Mouse (Mus musculus) heart, embryonic 12.5 days (tissue): ENCODE data around the gene Sh3gl2. TPM values are rescaled to one million over a fixed set of nuclear protein-coding genes. Genes with fewer than 3 reads are reported as not detected.
A peak's percentile ranks its signal among the peaks of the same experiment; 100 is the strongest.

ENCODE experiments used
- ATAC-seq: fragments of 200-750 bp; cut with Nextera tagmentation; 2 replicates; pipeline ENCODE4 v1.8.0; 2017; ENCODE audit warnings: moderate TSS enrichment, moderate library complexity; ENCODE audit not compliant: insufficient number of reproducible peaks, low FRiP score
- H3K27ac ChIP-seq: fragments of 300-500 bp; sonication (generic); 2 replicates; pipeline ENCODE4 v1.5.1; 2016; ENCODE audit warnings: mild to moderate bottlenecking, moderate library complexity; ENCODE audit not compliant: poor library complexity, severe bottlenecking
- H3K27me3 ChIP-seq: fragments of 300-500 bp; sonication (generic); replicated peaks from 2 replicates; pipeline ENCODE4 v1.6.1; 2016; ENCODE audit warnings: mild to moderate bottlenecking, moderate library complexity
- H3K36me3 ChIP-seq: fragments of 300-500 bp; sonication (generic); 2 replicates; pipeline ENCODE4 v1.6.1; 2016; ENCODE audit warnings: mild to moderate bottlenecking, moderate library complexity
- H3K4me1 ChIP-seq: fragments of 300-500 bp; sonication (generic); replicated peaks from 2 replicates; pipeline ENCODE4 v1.6.1; 2016; ENCODE audit warnings: mild to moderate bottlenecking
- H3K4me2 ChIP-seq: fragments of 300-500 bp; sonication (generic); 2 replicates; pipeline ENCODE4 v1.6.1; 2016; ENCODE audit warnings: mild to moderate bottlenecking, moderate library complexity
- H3K4me3 ChIP-seq: fragments of 300-500 bp; sonication (generic); 2 replicates; pipeline ENCODE4 v1.5.1; 2016; ENCODE audit warnings: mild to moderate bottlenecking
- H3K9ac ChIP-seq: fragments of 300-500 bp; sonication (generic); 2 replicates; pipeline ENCODE4 v1.6.1; 2016; ENCODE audit warnings: mild to moderate bottlenecking, moderate library complexity
- H3K9me3 ChIP-seq: fragments of 300-500 bp; sonication (generic); replicated peaks from 2 replicates; pipeline ENCODE4 v1.6.1; 2016; ENCODE audit warnings: mild to moderate bottlenecking, moderate library complexity
- WGBS: fragments of 180-500 bp; shearing (Covaris S2); methylation state at CpG from one replicate; pipeline ENCODE4 v1.1.7; 2016; 5-methylcytosine and 5-hydroxymethylcytosine counted together
- polyA plus RNA-seq: library from polyadenylated mRNA; unstranded; fragments of >200 nt; fragmentation: Nextera tagmentation; extraction: Ambion mirVana; gene quantifications from 2 replicates; pipeline ENCODE4 v1.2.1, GENCODE M21; 2016

Sh3gl2 gene
- polyA plus RNA-seq, result 0.31 and 0.65 TPM in 2 replicates

GRCm38 (mm10) chr4:85205071-85205635 lies at the start of gene Sh3gl2:
Gene Sh3gl2, plus strand, starts transcription at chr4:85205126.
- peaks cover 66% of the 10 kb centered on the region for H3K27me3 ChIP-seq
- WGBS, result 1% methylated on average over 48 of the region's 48 CpGs
- peak within 1 kb of the TSS; percentile 67 for H3K9ac ChIP-seq
- H3K4me1 ChIP-seq, result 0 out of 2 replicates have a peak, but pooled peaks cover 8% of the 10 kb centered on the region
- H3K27ac ChIP-seq, result no peak within 1 kb of the TSS
- H3K9me3 ChIP-seq, result no peaks in the 10 kb centered on the region
- H3K36me3 ChIP-seq, result no peaks in the 10 kb centered on the region
- H3K4me2 ChIP-seq, result peak within 1 kb of the TSS; percentile 98
- ATAC-seq, result peak; percentile 51
- H3K4me3 ChIP-seq, result peak within 1 kb of the TSS; percentile 71

GRCm38 (mm10) chr4:85161156-85161555 lies 43.8 kb upstream of the Sh3gl2 start:
- no peak overlapping the region for H3K27ac ChIP-seq
- no peaks in the 10 kb centered on the region for H3K9me3 ChIP-seq
- no peaks in the 10 kb centered on the region for H3K36me3 ChIP-seq
- no peaks in the 10 kb centered on the region for H3K27me3 ChIP-seq
- 0 out of 2 replicates have a peak, but pooled peaks cover 2% of the 10 kb centered on the region for H3K4me1 ChIP-seq
- H3K4me2 ChIP-seq, result no peak overlapping the region
- no peak for ATAC-seq
- no peak overlapping the region for H3K4me3 ChIP-seq
- no peak overlapping the region for H3K9ac ChIP-seq
- 65% methylated on average over 4 of the region's 4 CpGs for WGBS

GRCm38 (mm10) chr4:85162468-85163312 lies 42.2 kb upstream of the Sh3gl2 start:
- Histone ChIP-seq H3K4me3 (peak overlapping the region; percentile 24), H3K4me1 (0 out of 2 replicates have a peak, but pooled peaks cover 2% of the 10 kb centered on the region), H3K9me3 (no peaks in the 10 kb centered on the region), H3K4me2 (peak overlapping the region; percentile 60), H3K27ac (no peak overlapping the region), H3K36me3 (no peaks in the 10 kb centered on the region), H3K9ac (no peak overlapping the region), H3K27me3 (no peaks in the 10 kb centered on the region)
- 25% methylated on average over 27 of the region's 27 CpGs for WGBS
- no peak for ATAC-seq

GRCm38 (mm10) chr4:85163313-85163615 lies 41.7 kb upstream of the Sh3gl2 start:
- WGBS, result 73% methylated on average over 2 of the region's 2 CpGs
- no peak overlapping the region for H3K27ac ChIP-seq
- H3K27me3 ChIP-seq, result no peaks in the 10 kb centered on the region
- no peak for ATAC-seq
- H3K4me2 ChIP-seq, result no peak overlapping the region
- H3K9ac ChIP-seq, result no peak overlapping the region
- no peak overlapping the region for H3K4me3 ChIP-seq
- no peaks in the 10 kb centered on the region for H3K36me3 ChIP-seq
- H3K9me3 ChIP-seq, result no peaks in the 10 kb centered on the region
- 0 out of 2 replicates have a peak, but pooled peaks cover 2% of the 10 kb centered on the region for H3K4me1 ChIP-seq

GRCm38 (mm10) chr4:85168001-85168400 lies 36.9 kb upstream of the Sh3gl2 start:
- Histone ChIP-seq H3K27me3 (no peaks in the 10 kb centered on the region), H3K9me3 (no peaks in the 10 kb centered on the region), H3K27ac (no peak overlapping the region), H3K36me3 (no peaks in the 10 kb centered on the region), H3K9ac (no peak overlapping the region), H3K4me3 (no peak overlapping the region), H3K4me2 (no peak overlapping the region), H3K4me1 (no peaks in the 10 kb centered on the region)
- ATAC-seq, result no peak
- 82% methylated on average over 12 of the region's 12 CpGs for WGBS

GRCm38 (mm10) chr4:85175466-85175865 lies 29.5 kb upstream of the Sh3gl2 start:
- Histone ChIP-seq H3K36me3 (no peaks in the 10 kb centered on the region), H3K4me1 (no peaks in the 10 kb centered on the region), H3K4me3 (no peak overlapping the region), H3K9me3 (no peaks in the 10 kb centered on the region), H3K27ac (no peak overlapping the region), H3K27me3 (no peaks in the 10 kb centered on the region), H3K9ac (no peak overlapping the region), H3K4me2 (no peak overlapping the region)
- no peak for ATAC-seq
- WGBS, result 73% methylated on average over 4 of the region's 4 CpGs

- ATAC-seq, result no peak
- H3K4me1 ChIP-seq, result no peaks in the 10 kb centered on the region
- no peak overlapping the region for H3K4me2 ChIP-seq
- H3K9ac ChIP-seq, result no peak overlapping the region
- no peaks in the 10 kb centered on the region for H3K9me3 ChIP-seq
- no peaks in the 10 kb centered on the region for H3K27me3 ChIP-seq
- H3K36me3 ChIP-seq, result no peaks in the 10 kb centered on the region
- H3K27ac ChIP-seq, result no peak overlapping the region
- 84% methylated on average over 9 of the region's 9 CpGs for WGBS
- no peak overlapping the region for H3K4me3 ChIP-seq
Measured at GRCm38 (mm10) chr4:85178394-85179051, 26.4 kb upstream of the Sh3gl2 start.

GRCm38 (mm10) chr4:85186011-85186410 lies 18.9 kb upstream of the Sh3gl2 start:
- H3K4me1 ChIP-seq, result no peaks in the 10 kb centered on the region
- no peak for ATAC-seq
- 45% methylated on average over 4 of the region's 4 CpGs for WGBS
- no peaks in the 10 kb centered on the region for H3K36me3 ChIP-seq
- no peak overlapping the region for H3K27ac ChIP-seq
- H3K9ac ChIP-seq, result no peak overlapping the region
- no peak overlapping the region for H3K4me3 ChIP-seq
- no peak overlapping the region for H3K4me2 ChIP-seq
- no peaks in the 10 kb centered on the region for H3K9me3 ChIP-seq
- no peaks in the 10 kb centered on the region for H3K27me3 ChIP-seq

- Histone ChIP-seq H3K4me1 (no peaks in the 10 kb centered on the region), H3K27me3 (peaks cover 4% of the 10 kb centered on the region; the same call in 1 of the 2 replicates), H3K9me3 (no peaks in the 10 kb centered on the region), H3K27ac (no peak overlapping the region), H3K4me3 (no peak overlapping the region), H3K9ac (no peak overlapping the region), H3K36me3 (no peaks in the 10 kb centered on the region), H3K4me2 (no peak overlapping the region)
- 60% methylated on average over 4 of the region's 4 CpGs for WGBS
- ATAC-seq, result no peak
Measured at GRCm38 (mm10) chr4:85196201-85196600, 8.7 kb upstream of the Sh3gl2 start.

GRCm38 (mm10) chr4:85198431-85198830 lies 6.5 kb upstream of the Sh3gl2 start:
- Histone ChIP-seq H3K36me3 (no peaks in the 10 kb centered on the region), H3K9me3 (no peaks in the 10 kb centered on the region), H3K27ac (no peak overlapping the region), H3K4me3 (no peak overlapping the region), H3K4me2 (no peak overlapping the region), H3K27me3 (peaks cover 23% of the 10 kb centered on the region), H3K9ac (no peak overlapping the region), H3K4me1 (no peaks in the 10 kb centered on the region)
- 70% methylated on average over 9 of the region's 9 CpGs for WGBS
- ATAC-seq, result no peak

GRCm38 (mm10) chr4:85202582-85202981 lies 2.3 kb upstream of the Sh3gl2 start:
- ATAC-seq, result no peak
- Histone ChIP-seq H3K4me2 (no peak overlapping the region), H3K4me1 (0 out of 2 replicates have a peak, but pooled peaks cover 8% of the 10 kb centered on the region), H3K4me3 (no peak overlapping the region), H3K9ac (no peak overlapping the region), H3K9me3 (no peaks in the 10 kb centered on the region), H3K27me3 (peaks cover 56% of the 10 kb centered on the region), H3K27ac (no peak overlapping the region), H3K36me3 (no peaks in the 10 kb centered on the region)
- 57% methylated on average over 7 of the region's 7 CpGs for WGBS
